ENCODE assay signal across 12 mouse cellular contexts in the genomic region with DNA sequence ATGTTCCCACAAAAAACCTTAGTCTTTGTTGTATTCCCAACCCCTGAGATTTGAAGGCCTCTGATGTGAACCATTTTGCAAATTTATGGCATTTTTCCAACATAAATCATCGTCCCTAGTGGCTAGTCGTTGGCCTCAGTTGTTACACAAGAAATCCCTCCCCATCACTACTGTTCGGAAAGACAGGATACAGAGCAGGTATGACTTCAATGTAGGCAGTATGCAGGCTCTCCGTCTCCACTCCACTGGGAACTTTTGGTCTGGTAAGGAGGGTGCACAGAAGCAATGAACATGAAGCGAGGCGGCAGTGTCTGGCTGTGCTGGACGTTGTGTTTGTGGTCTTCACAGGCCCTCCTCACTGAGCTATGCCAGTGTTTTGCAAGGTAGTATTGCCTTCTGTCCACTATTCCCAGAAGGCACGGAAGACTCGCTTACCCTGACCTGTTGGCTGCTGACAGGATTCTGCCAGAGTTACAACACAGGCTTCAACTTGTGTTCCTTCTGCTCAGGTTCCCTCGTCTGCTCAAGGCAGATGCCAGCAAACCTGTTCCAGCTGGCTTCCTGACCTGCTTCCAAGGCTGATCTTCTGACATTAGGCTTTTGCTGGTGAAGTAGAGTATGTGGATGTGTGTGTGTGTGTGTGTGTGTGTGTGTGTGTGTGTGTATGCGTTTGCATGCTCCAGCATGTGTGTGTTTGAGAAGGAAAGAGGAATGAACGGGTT.
DNase-seq lines count a peak whose midpoint lies in the region; ATAC-seq lines count a peak whose summit lies in the region.
"Had no signal": no experiment of that assay in that cellular context is flagged by ENCODE, and none has a peak within 500 bp of the region (broad histone marks: within the 10 kb centered on the region; RNA-seq: fewer than 3 reads in every experiment).

No protein-coding gene starts in this region.

- no peak overlapping the region for H3K4me2 ChIP-seq in stomach, embryonic 16.5 days (ENCODE audit: low read depth, low read length)
- H3K4me2 ChIP-seq: liver, embryonic 15.5 days had no signal

- no peaks in the 10 kb centered on the region for H3K27me3 ChIP-seq in stomach, embryonic 16.5 days (ENCODE audit: control insufficient read depth, insufficient read depth, low read length)
- H3K27me3 ChIP-seq: liver, embryonic 15.5 days had no signal

- DNase-seq in gastrocnemius, adult 18-20 months (ENCODE audit: low spot score) = peak; percentile 73
- no peak for DNase-seq in gastrocnemius, postnatal 4 days (ENCODE audit: low spot score in 2 of 2)
- peak; percentile 26 to 28 for DNase-seq in urinary bladder, adult 18-20 months (ENCODE audit: low spot score in 2 of 2)
- no peak for DNase-seq in urinary bladder, adult 2 months (ENCODE audit: low spot score)
- DNase-seq in gastrocnemius, postnatal 14 days = peak; percentile 54
- no peak for DNase-seq in frontal cortex, postnatal 14 days (ENCODE audit: low spot score in 2 of 2)

- H3K4me3 ChIP-seq in stomach, embryonic 16.5 days (replicated peaks; ENCODE audit: low read length) = no peak overlapping the region
- H3K4me3 ChIP-seq: liver, embryonic 15.5 days had no signal

- H3K36me3 ChIP-seq in stomach, embryonic 16.5 days (ENCODE audit: control insufficient read depth, insufficient read depth, low read length) = no peaks in the 10 kb centered on the region
- H3K36me3 ChIP-seq: liver, embryonic 15.5 days had no signal

- 56% methylated on average over 12 of the region's 12 CpGs for WGBS in stomach, embryonic 16.5 days

- intact Hi-C loops in gastrocnemius, postnatal 14 days (cut with DNase I; ENCODE audit: low total_unique reads) = no loop called here

- ATAC-seq in stomach, embryonic 16.5 days (ENCODE audit: insufficient read depth, low FRiP score) = no peak
- ATAC-seq in monocyte, adult 5-6 weeks (replicated peaks; ENCODE audit: insufficient number of reproducible peaks, low FRiP score, low TSS enrichment, poor library complexity, severe bottlenecking) = no peak
- ATAC-seq: CD4-positive, CD25-positive, alpha-beta regulatory T cell, adult 4 months; forebrain, embryonic 16.5 days; intestine, embryonic 16.5 days had no signal

- peaks cover 11% of the 10 kb centered on the region for H3K4me1 ChIP-seq in stomach, embryonic 16.5 days (ENCODE audit: control insufficient read depth, insufficient read depth, low read length)
- H3K4me1 ChIP-seq: liver, embryonic 15.5 days had no signal

- H3K9ac ChIP-seq in stomach, embryonic 16.5 days (ENCODE audit: low read length) = no peak overlapping the region
- H3K9ac ChIP-seq: liver, embryonic 15.5 days had no signal

- H3K9me3 ChIP-seq in stomach, embryonic 16.5 days (replicated peaks; ENCODE audit: control insufficient read depth, low read length) = no peaks in the 10 kb centered on the region
- H3K9me3 ChIP-seq: liver, embryonic 15.5 days had no signal

- H3K27ac ChIP-seq in stomach, embryonic 16.5 days (ENCODE audit: low read length) = peak overlapping the region; percentile 67; the same call in 1 of the 2 replicates
- H3K27ac ChIP-seq: liver, embryonic 15.5 days had no signal

Comparison
In these comparisons a context has a peak if more than half of its experiments do, and no peak if none do; other contexts are left out.
1. DNase-seq: peak in gastrocnemius, adult 18-20 months (single experiment), urinary bladder, adult 18-20 months (2 of 2) and gastrocnemius, postnatal 14 days (single experiment); none in gastrocnemius, postnatal 4 days (0 of 2), urinary bladder, adult 2 months (single experiment) and frontal cortex, postnatal 14 days (0 of 2).